Mouse (Mus musculus) central nervous system, embryonic 11.5 days (tissue): ENCODE data around the gene AY074887. TPM values are rescaled to one million over a fixed set of nuclear protein-coding genes. Genes with fewer than 3 reads are reported as not detected.

Source experiments
- polyA plus RNA-seq: library from polyadenylated mRNA; depleted of rRNA; stranded (reverse); fragments of >200 nt; gene quantifications from 2 replicates; pipeline ENCODE4 v1.2.3, GENCODE M21; 2012; rRNA removed

The AY074887 gene
- polyA plus RNA-seq = 0.25 TPM in 1 of 2 replicates, not detected in the other

GRCm38 (mm10) chr9:54950575-54951321, at the start of gene AY074887, which contains the start of gene Psma4:
TSS of gene AY074887 (minus strand) at chr9:54950998.
TSS of gene Psma4 (plus strand) at chr9:54950790.

DNA sequence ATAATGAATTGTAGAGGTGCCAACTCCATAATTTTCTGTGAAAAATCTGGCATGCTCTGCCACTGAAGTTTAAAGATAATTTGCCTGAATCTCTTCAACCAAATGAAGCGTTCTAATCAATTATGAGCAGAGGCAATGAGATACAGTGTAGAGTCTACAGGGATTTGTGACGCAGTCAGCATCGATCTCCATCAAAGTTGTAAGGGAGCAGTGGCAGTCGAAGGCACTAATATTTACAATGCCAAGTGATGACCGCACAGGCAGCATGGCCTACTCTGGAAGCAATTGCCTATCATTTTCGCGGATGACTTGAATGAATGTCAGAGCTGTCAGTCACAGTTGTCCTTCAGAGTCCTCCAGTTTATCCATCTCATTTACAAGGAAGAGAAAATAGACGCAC, 29.9 kb upstream of the AY074887 start, which contains the start of gene Chrna5:
Chrna5 (plus strand) TSS at position 207 of the 400 bp plus-strand sequence.

DNA sequence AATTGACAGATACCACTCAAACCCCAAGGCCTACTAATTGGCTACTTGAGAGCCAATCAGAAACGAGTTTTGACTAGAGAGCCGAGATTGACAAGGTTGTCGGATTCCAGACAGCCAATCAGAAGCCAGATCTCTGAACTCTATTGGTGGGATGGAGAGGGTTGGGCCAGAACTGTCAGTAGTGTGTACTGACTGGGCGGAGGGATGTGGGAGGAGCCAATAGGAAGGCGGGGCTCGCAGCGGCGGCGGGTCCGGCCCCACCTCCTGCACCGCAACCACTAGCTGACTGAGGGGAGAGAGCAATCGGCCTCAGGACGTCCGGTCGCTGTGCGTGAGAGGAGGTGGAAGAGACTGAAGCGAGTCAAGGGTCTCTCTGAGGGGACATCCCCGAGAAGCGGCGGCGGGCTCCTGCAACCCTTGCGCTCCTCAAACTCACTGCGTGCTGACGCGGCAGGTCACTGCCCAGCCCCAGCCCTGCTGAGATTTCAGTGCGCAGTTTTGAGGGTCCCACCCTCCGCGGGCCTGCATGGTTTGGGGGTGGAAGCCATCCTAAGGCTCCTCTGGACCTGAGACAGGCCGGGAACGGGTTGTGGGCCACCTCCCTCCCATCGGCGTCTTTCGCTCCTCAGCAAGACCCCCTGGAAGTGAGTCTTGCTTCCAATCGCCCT, 33.7 kb downstream of the AY074887 start, which contains the start of gene Hykk:
Hykk (plus strand) TSS at position 274 of the 668 bp plus-strand sequence.

Other genes with a start within 250 kb of the AY074887 start
- 83.8 and 105 TPM in 2 replicates for gene Wdr61, start 216.5 kb downstream of the AY074887 start, polyA plus RNA-seq
- gene Crabp1, start 186.2 kb downstream of the AY074887 start, polyA plus RNA-seq = 707 and 862 TPM in 2 replicates
- gene Ireb2, start 87.2 kb downstream of the AY074887 start, polyA plus RNA-seq = 42.3 and 68.3 TPM in 2 replicates
- 1.8 and 3.7 TPM in 2 replicates for gene Hykk, start 33.7 kb downstream of the AY074887 start, polyA plus RNA-seq
- gene Psma4, start 208 bp downstream of the AY074887 start, polyA plus RNA-seq = 161 and 281 TPM in 2 replicates
- gene Chrna5, start 29.9 kb upstream of the AY074887 start, polyA plus RNA-seq = 2.7 and 2.9 TPM in 2 replicates
- 5.2 and 8.7 TPM in 2 replicates for gene Chrna3, start 75.6 kb upstream of the AY074887 start, polyA plus RNA-seq
- 1.5 and 2.7 TPM in 2 replicates for gene Chrnb4, start 97.8 kb upstream of the AY074887 start, polyA plus RNA-seq
- 22.1 and 25.8 TPM in 2 replicates for gene Ube2q2, start 197.9 kb upstream of the AY074887 start, polyA plus RNA-seq